Mouse (Mus musculus): ENCODE measurements around the gene Yod1. TPM values are rescaled to one million over a fixed set of nuclear protein-coding genes. Genes with fewer than 3 reads are reported as not detected.

Yod1 gene
- total and polyA plus RNA-seq, 2 experiments from 2014 or later = 10.4 to 20.7 TPM

- Histone ChIP-seq H3K4me1 (ENCODE audit: insufficient read depth, low read length) (no peaks in the 10 kb centered on the region), H3K4me3 (ENCODE audit: low read length) (no peak overlapping the region), H3K9ac (replicated peaks; ENCODE audit: low read length) (no peak overlapping the region), H3K27me3 (ENCODE audit: insufficient read depth, low read length) (no peaks in the 10 kb centered on the region), H3K9me3 (ENCODE audit: low read length) (no peaks in the 10 kb centered on the region), H3K36me3 (ENCODE audit: insufficient read depth, low read length) (no peaks in the 10 kb centered on the region), H3K4me2 (ENCODE audit: low read depth, low read length) (no peak overlapping the region), H3K27ac (no peak overlapping the region)
- DNase-seq (ENCODE audit: low spot score) (no peak), ATAC-seq (no peak)
- WGBS = 79% methylated on average over 3 of the region's 3 CpGs
- no peak for TF ChIP-seq CTCF (IDR thresholded peaks at IDR 0.05; ENCODE audit: low read depth)
Measured at GRCm38 (mm10) chr1:130762045-130762760, 45.1 kb downstream of the Yod1 start.

- no peak for DNase-seq (ENCODE audit: low spot score)
- Histone ChIP-seq H3K9ac (replicated peaks; ENCODE audit: low read length) (no peak overlapping the region), H3K27me3 (ENCODE audit: insufficient read depth, low read length) (no peaks in the 10 kb centered on the region), H3K4me1 (ENCODE audit: insufficient read depth, low read length) (no peaks in the 10 kb centered on the region), H3K4me2 (ENCODE audit: low read depth, low read length) (no peak overlapping the region), H3K4me3 (ENCODE audit: low read length) (no peak overlapping the region), H3K27ac (no peak overlapping the region), H3K9me3 (ENCODE audit: low read length) (no peaks in the 10 kb centered on the region), H3K36me3 (ENCODE audit: insufficient read depth, low read length) (no peaks in the 10 kb centered on the region)
- ATAC-seq = no peak
- 90% methylated on average over 12 of the region's 12 CpGs for WGBS
- no peak for TF ChIP-seq CTCF (IDR thresholded peaks at IDR 0.05; ENCODE audit: low read depth)
Measured at GRCm38 (mm10) chr1:130764027-130764461, 46.9 kb downstream of the Yod1 start.

- H3K9me3 ChIP-seq (ENCODE audit: low read length) = no peaks in the 10 kb centered on the region
- H3K27ac ChIP-seq = no peak overlapping the region
- no peak for DNase-seq (ENCODE audit: low spot score)
- 72% methylated on average over 5 of the region's 5 CpGs for WGBS
- no peak overlapping the region for H3K4me2 ChIP-seq (ENCODE audit: low read depth, low read length)
- H3K9ac ChIP-seq (replicated peaks; ENCODE audit: low read length) = no peak overlapping the region
- ATAC-seq = no peak
- no peaks in the 10 kb centered on the region for H3K36me3 ChIP-seq (ENCODE audit: insufficient read depth, low read length)
- no peak overlapping the region for H3K4me3 ChIP-seq (ENCODE audit: low read length)
- no peaks in the 10 kb centered on the region for H3K4me1 ChIP-seq (ENCODE audit: insufficient read depth, low read length)
- TF ChIP-seq CTCF (IDR thresholded peaks at IDR 0.05; ENCODE audit: low read depth) = no peak
- H3K27me3 ChIP-seq (ENCODE audit: insufficient read depth, low read length) = no peaks in the 10 kb centered on the region
Measured at GRCm38 (mm10) chr1:130767066-130767465, 49.9 kb downstream of the Yod1 start.

- no peaks in the 10 kb centered on the region for H3K36me3 ChIP-seq (ENCODE audit: insufficient read depth, low read length)
- no peaks in the 10 kb centered on the region for H3K27me3 ChIP-seq (ENCODE audit: insufficient read depth, low read length)
- DNase-seq (ENCODE audit: low spot score) = no peak
- no peak overlapping the region for H3K27ac ChIP-seq
- H3K4me3 ChIP-seq (ENCODE audit: low read length) = no peak overlapping the region
- no peak for ATAC-seq
- no peak overlapping the region for H3K4me2 ChIP-seq (ENCODE audit: low read depth, low read length)
- H3K4me1 ChIP-seq (ENCODE audit: insufficient read depth, low read length) = no peaks in the 10 kb centered on the region
- H3K9me3 ChIP-seq (ENCODE audit: low read length) = no peaks in the 10 kb centered on the region
- H3K9ac ChIP-seq (replicated peaks; ENCODE audit: low read length) = no peak overlapping the region
- 67% methylated on average over 2 of the region's 2 CpGs for WGBS
- TF ChIP-seq CTCF (IDR thresholded peaks at IDR 0.05; ENCODE audit: low read depth) = no peak
Measured at GRCm38 (mm10) chr1:130769925-130770324, 52.8 kb downstream of the Yod1 start.

- no peak overlapping the region for H3K4me2 ChIP-seq (ENCODE audit: low read depth, low read length)
- no peak overlapping the region for H3K27ac ChIP-seq
- TF ChIP-seq CTCF (IDR thresholded peaks at IDR 0.05; ENCODE audit: low read depth) = no peak
- H3K36me3 ChIP-seq (ENCODE audit: insufficient read depth, low read length) = no peaks in the 10 kb centered on the region
- H3K27me3 ChIP-seq (ENCODE audit: insufficient read depth, low read length) = no peaks in the 10 kb centered on the region
- 90% methylated on average over 4 of the region's 4 CpGs for WGBS
- ATAC-seq = no peak
- no peaks in the 10 kb centered on the region for H3K4me1 ChIP-seq (ENCODE audit: insufficient read depth, low read length)
- DNase-seq (ENCODE audit: low spot score) = no peak
- no peak overlapping the region for H3K4me3 ChIP-seq (ENCODE audit: low read length)
- H3K9ac ChIP-seq (replicated peaks; ENCODE audit: low read length) = no peak overlapping the region
- H3K9me3 ChIP-seq (ENCODE audit: low read length) = no peaks in the 10 kb centered on the region
Measured at GRCm38 (mm10) chr1:130770487-130770886, 53.4 kb downstream of the Yod1 start.

- WGBS = 73% methylated on average over 3 of the region's 3 CpGs
- Histone ChIP-seq H3K4me3 (ENCODE audit: low read length) (no peak overlapping the region), H3K27ac (no peak overlapping the region), H3K4me1 (ENCODE audit: insufficient read depth, low read length) (no peaks in the 10 kb centered on the region), H3K27me3 (ENCODE audit: insufficient read depth, low read length) (no peaks in the 10 kb centered on the region), H3K9me3 (ENCODE audit: low read length) (no peaks in the 10 kb centered on the region), H3K4me2 (ENCODE audit: low read depth, low read length) (no peak overlapping the region), H3K9ac (replicated peaks; ENCODE audit: low read length) (no peak overlapping the region), H3K36me3 (ENCODE audit: insufficient read depth, low read length) (no peaks in the 10 kb centered on the region)
- DNase-seq (ENCODE audit: low spot score) (no peak), ATAC-seq (no peak)
- TF ChIP-seq CTCF (IDR thresholded peaks at IDR 0.05; ENCODE audit: low read depth) = no peak
Measured at GRCm38 (mm10) chr1:130770981-130771494, 53.9 kb downstream of the Yod1 start.

Other genes with a start within 250 kb of the Yod1 start
- not detected in 2 replicates for gene Zp3r, start 87.7 kb upstream of the Yod1 start, total RNA-seq (2014; rRNA removed)
- gene Zp3r, start 87.7 kb upstream of the Yod1 start, polyA plus RNA-seq (2015; fragmentation: Nextera tagmentation; extraction: Ambion mirVana) = not detected in 2 replicates
- gene C4bp, start 55.7 kb upstream of the Yod1 start, total RNA-seq (2014; rRNA removed) = not detected in 2 replicates
- gene C4bp, start 55.7 kb upstream of the Yod1 start, polyA plus RNA-seq (2015; fragmentation: Nextera tagmentation; extraction: Ambion mirVana) = 0.08 and 0.18 TPM in 2 replicates
- not detected in 2 replicates for gene Gm29427, start 1.5 kb upstream of the Yod1 start, total RNA-seq (2014; rRNA removed)
- not detected in 2 replicates for gene Gm29427, start 1.5 kb upstream of the Yod1 start, polyA plus RNA-seq (2015; fragmentation: Nextera tagmentation; extraction: Ambion mirVana)
- gene Pfkfb2, start 11.9 kb downstream of the Yod1 start, total RNA-seq (2014; rRNA removed) = 23.6 and 30.0 TPM in 2 replicates
- 13.3 and 13.5 TPM in 2 replicates for gene Pfkfb2, start 11.9 kb downstream of the Yod1 start, polyA plus RNA-seq (2015; fragmentation: Nextera tagmentation; extraction: Ambion mirVana)
- 0.32 and 1.3 TPM in 2 replicates for gene AA986860, start 14.6 kb downstream of the Yod1 start, total RNA-seq (2014; rRNA removed)
- gene AA986860, start 14.6 kb downstream of the Yod1 start, polyA plus RNA-seq (2015; fragmentation: Nextera tagmentation; extraction: Ambion mirVana) = 0.58 and 0.59 TPM in 2 replicates
- not detected in 2 replicates for gene Fcamr, start 83.6 kb downstream of the Yod1 start, total RNA-seq (2014; rRNA removed)
- gene Fcamr, start 83.6 kb downstream of the Yod1 start, polyA plus RNA-seq (2015; fragmentation: Nextera tagmentation; extraction: Ambion mirVana) = not detected in 2 replicates
- gene Pigr, start 109.4 kb downstream of the Yod1 start, total RNA-seq (2014; rRNA removed) = not detected in 2 replicates
- gene Pigr, start 109.4 kb downstream of the Yod1 start, polyA plus RNA-seq (2015; fragmentation: Nextera tagmentation; extraction: Ambion mirVana) = not detected in 2 replicates
- gene Fcmr, start 148.3 kb downstream of the Yod1 start, total RNA-seq (2014; rRNA removed) = 0.75 and 2.2 TPM in 2 replicates
- gene Fcmr, start 148.3 kb downstream of the Yod1 start, polyA plus RNA-seq (2015; fragmentation: Nextera tagmentation; extraction: Ambion mirVana) = 2.5 and 2.7 TPM in 2 replicates
- gene Il24, start 170.1 kb downstream of the Yod1 start, total RNA-seq (2014; rRNA removed) = not detected in 2 replicates
- not detected in 2 replicates for gene Il24, start 170.1 kb downstream of the Yod1 start, polyA plus RNA-seq (2015; fragmentation: Nextera tagmentation; extraction: Ambion mirVana)
- not detected in 2 replicates for gene Il20, start 194.1 kb downstream of the Yod1 start, total RNA-seq (2014; rRNA removed)
- not detected in 2 replicates for gene Il20, start 194.1 kb downstream of the Yod1 start, polyA plus RNA-seq (2015; fragmentation: Nextera tagmentation; extraction: Ambion mirVana)
- 0.37 TPM in 1 of 2 replicates, not detected in the other for gene Il19, start 222.8 kb downstream of the Yod1 start, total RNA-seq (2014; rRNA removed)
- 0.21 TPM in 1 of 2 replicates, not detected in the other for gene Il19, start 222.8 kb downstream of the Yod1 start, polyA plus RNA-seq (2015; fragmentation: Nextera tagmentation; extraction: Ambion mirVana)

Data from hindbrain, postnatal 0 days (tissue).